Mouse (Mus musculus) cerebellum, adult 11-12 months (tissue): ENCODE data around the gene Gpr55.

Source experiments
- DNase-seq: peaks from one replicate; pipeline ENCODE4 v3.0.0; 2022

The Gpr55 gene

GRCm38 (mm10) chr1:85957942-85958619 is 2.7 kb downstream of the Gpr55 start:
- DNase-seq = no peak

DNA sequence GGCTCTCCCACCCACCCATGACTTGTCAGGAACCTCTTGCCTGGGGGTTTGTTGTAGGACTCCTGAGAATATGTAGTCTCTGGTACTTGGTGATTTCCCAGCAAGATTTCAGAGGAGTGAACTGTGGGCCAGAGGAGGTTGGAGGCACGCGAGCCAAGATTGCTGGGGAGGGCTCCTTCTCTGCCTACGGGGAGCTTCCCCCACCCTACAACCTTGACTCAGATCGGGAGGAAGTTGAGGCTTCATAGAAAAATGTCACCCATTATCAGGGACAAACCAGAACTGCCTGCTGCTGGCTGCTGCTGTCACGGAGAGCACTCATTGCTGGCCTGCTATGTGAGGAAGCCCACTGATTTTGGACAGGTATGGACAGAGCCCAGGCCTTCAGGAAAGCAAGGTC is 3.5 kb downstream of the Gpr55 start:
- no peak for DNase-seq

- no peak for DNase-seq
Measured at GRCm38 (mm10) chr1:85955150-85955549, 5.7 kb downstream of the Gpr55 start.

DNA sequence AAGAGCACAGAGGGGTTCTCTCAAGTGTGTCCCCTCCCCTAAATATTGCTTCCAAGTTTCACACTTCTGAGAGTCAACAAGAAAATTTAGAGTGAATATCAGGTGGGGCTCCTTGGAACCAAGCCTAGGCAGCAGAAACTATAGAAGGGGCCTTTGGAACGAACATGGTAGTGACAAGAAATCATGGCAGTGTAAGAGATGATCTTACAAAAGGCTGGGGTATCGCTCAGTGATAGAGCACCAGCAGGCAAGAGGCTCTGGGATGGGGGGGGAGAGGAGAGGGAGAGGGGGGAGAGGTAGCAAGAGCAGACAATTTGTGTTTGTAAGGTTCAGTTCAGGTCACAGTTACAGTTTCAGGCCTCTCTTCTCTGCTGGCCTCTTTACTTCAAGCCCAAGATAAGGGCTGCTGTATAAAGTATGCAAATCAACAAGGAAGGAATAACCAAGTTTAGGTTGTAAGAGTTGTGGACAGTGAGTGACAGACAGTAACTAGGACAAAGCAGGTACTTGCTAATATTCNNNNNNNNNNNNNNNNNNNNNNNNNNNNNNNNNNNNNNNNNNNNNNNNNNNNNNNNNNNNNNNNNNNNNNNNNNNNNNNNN is 11.6 kb downstream of the Gpr55 start:
- no peak for DNase-seq

DNA sequence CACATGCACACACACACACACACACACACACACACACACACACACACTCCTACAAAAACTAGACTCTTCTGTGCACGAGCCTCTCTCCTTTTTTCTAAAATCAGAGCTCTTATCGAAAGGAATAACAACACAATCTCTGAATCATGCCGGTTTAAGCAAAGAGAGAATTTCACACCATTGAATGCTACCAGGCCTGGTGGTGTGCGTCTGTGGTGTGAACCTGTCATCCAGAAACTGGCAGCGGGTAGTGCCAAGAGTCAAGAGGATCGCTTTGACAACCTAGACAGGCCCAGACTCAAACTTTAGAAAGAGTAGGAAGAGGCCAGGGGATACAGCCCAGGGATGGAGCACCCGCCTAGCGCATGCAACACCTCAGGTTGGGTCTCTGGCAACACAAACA is 18.5 kb downstream of the Gpr55 start:
- DNase-seq = no peak

DNA sequence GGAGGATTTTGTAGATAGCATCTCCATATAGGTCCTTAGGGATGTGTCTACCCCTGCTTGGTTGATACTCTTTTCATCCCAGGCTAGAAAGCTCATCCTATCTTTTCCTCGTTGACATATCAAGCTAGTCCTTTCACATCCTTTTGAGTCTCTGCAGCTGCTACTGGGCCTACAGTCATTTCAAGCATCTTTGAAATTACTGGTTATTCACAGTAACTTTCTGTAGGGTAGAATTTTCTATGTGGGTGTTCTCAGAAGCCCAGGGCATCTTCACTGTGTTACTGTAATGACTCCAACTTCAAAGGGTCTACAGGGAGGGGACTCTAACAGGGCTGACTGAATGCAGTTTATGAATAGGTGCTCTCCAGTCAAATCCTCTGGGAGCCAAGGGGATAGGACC is 23.5 kb downstream of the Gpr55 start:
- DNase-seq = no peak

- DNase-seq = no peak
Measured at GRCm38 (mm10) chr1:85936265-85936664, 24.5 kb downstream of the Gpr55 start.

- peak; percentile 27 for DNase-seq
Measured at GRCm38 (mm10) chr1:85935148-85935852, 25.5 kb downstream of the Gpr55 start.

DNA sequence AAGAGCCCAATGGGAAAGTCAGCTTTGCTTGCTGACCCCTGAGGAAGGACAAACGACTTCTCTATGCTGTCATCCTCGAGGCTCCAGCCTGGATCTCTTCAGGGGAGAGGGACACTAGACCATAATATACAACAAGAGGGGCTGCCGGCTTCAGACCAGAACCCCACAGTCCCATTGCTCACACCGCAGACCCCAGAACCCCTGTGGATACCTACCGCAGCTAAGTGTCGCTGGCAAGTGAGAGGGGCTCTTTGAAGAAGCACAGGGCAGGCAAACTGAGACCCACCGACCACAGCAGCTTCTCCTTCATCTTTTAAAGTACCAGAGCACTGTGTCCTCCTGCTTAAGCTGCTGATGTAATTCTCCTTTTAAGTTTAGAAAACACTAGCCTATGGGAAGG is 26.2 kb downstream of the Gpr55 start:
- DNase-seq = no peak

GRCm38 (mm10) chr1:85933631-85934465 is 27.0 kb downstream of the Gpr55 start:
- DNase-seq = no peak

GRCm38 (mm10) chr1:85933226-85933625 is 27.6 kb downstream of the Gpr55 start:
- DNase-seq = no peak

- DNase-seq = no peak
Measured at GRCm38 (mm10) chr1:85931170-85931569, 29.6 kb downstream of the Gpr55 start.

DNA sequence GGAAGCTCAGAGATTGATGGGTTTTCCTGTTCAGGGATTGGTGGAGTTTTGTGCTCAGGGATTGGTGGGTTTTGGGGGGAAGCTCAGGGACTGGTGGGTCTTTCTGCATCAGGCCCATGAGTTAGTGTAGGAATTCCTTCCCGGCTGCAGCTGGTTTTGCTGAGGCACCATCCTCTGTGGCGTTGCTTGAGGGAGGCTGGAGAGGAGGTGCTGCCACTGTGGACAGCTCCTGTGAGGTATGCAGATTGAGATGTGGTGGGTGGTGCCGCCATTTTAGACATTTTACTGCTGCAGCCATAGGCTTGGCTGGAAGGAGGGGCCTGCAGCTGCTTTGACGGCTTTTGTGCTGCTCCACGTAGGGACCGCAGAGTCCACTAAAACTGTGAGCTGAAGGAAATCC is 31.4 kb downstream of the Gpr55 start:
- DNase-seq = no peak

DNA sequence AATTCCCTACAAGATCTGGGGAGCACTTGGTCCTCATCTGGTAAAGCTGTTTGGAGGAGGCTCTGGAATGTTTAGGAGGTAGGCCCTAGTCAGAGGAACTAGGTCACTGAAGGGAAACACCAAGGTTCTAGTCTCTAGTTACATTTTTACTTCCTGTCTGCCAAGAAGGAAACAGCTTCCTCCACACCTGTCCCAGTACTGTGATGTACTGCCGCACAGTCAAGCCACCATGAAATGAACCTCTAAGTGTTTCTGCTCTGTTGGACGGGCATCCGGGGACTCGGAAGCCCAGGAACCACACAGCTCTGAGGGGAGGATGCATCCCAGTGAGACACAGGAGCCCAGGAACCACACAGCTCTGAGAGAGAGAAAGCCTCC is 32.1 kb downstream of the Gpr55 start:
- DNase-seq = no peak

DNA sequence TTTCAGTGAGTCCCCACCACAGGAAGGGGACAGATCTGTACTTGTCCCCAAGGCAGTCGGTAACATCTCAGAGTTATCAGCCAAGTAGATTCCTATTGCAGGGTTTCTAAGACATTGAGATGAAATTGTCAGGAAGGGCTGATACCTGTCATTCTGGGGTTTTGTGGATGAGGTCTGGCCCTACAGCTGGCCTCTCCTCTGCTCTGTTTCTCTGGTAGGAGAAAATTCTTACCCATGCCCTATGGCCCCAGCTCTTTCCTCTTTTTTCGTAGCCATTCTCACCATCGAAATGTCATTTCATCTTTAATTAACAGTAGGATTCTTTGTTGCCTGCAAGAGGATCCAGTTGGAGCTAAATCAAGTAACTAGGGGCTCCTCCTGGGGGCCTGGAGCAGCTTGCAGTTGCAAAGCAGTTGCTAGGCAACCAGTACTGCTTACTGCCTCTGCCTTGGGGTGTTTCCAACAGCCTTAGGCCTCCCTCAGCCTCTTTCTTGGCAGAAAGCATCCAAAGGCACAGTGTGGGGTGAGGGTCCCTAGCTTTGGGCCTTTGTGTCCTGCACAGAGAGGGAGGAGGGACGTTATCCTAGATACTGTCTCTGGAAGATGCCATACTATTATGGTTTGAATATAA is 32.6 kb downstream of the Gpr55 start, which contains the start of gene 4933407L21Rik:
Gene 4933407L21Rik, plus strand, starts transcription at position 427 of the 631 bp plus-strand sequence.
- peak; percentile 38 for DNase-seq

- no peak for DNase-seq
Measured at GRCm38 (mm10) chr1:85925183-85925582, 35.6 kb downstream of the Gpr55 start.

DNA sequence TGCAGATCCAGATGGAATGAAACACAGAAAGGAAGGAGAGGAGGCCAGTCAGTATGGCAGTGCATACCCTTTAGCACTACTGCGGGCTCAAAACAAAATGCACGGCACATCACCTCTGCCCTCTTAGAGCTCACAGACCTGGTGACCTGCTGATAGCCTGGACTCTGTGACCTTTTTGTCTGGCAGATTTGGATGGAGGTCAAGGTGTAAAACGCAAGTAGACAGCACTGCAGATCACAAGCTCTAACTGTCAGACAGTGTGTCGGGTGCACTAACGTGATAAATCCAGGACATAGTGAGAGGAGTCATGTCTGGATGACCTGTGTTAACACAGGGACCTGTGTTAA is 38.0 kb downstream of the Gpr55 start:
- DNase-seq = no peak

- peak; percentile 31 for DNase-seq
Measured at GRCm38 (mm10) chr1:85922127-85922864, 38.5 kb downstream of the Gpr55 start.

GRCm38 (mm10) chr1:85921725-85922124 is 39.1 kb downstream of the Gpr55 start:
- DNase-seq = peak; percentile 47

- DNase-seq = no peak
Measured at GRCm38 (mm10) chr1:85919621-85920020, 41.2 kb downstream of the Gpr55 start.

DNA sequence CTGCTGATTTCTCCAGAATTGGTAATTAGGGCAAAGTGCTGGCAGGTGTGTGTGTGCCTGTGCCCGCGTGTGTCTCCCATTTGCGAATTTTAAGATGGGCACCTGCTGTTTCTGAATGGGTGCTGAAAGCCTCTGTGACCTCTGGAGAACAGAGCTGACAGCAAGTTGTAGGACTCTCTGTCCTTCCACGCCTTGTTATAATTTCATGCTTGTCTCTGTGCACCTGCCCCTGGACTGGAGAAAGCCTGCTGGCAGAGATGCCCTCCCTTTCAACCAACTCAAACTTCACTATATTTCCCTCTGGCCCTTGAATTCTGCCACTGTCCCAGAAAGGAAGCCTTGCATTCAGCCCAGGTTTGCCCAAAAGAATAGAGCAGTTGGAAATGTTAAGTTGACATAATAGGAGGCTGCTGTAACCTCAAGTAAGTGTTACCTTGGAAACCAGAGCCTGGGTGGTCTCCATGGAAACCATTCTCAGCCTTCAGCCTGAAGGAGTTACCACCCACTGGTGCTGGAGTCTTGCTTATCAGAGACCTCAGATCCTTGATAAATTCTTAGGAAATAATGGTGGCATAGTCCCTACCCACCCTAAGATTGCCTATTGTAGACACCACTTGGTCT is 43.9 kb downstream of the Gpr55 start:
- DNase-seq = no peak

DNA sequence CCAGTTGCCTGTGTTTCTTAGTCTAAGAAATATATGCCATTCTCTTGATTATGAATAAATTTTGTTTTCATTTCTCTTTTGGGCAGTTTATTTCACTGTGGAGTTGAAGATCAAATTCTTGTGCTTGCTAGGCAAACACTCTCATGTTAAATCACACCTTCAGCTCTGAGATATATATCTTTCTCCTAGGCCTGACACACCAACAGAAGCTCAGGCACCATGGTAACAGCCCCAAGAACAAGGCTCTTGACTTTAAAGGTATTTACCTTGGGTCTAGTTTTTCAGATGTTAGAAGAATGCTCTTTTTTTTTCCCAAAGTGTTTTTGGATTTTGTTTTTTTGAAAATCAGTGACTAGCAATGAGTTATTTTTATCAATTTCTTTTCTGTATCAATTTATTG is 44.9 kb downstream of the Gpr55 start:
- DNase-seq = no peak
